Mouse (Mus musculus): Measurements from ENCODE around the gene Glce. TPM values are rescaled to one million over a fixed set of nuclear protein-coding genes. Genes with fewer than 3 reads are reported as not detected.
A peak's percentile ranks its signal among the peaks of the same experiment; 100 is the strongest.

The Glce gene
- polyA plus RNA-seq, 1 experiment from 2014 or later: 5.4 TPM

DNA sequence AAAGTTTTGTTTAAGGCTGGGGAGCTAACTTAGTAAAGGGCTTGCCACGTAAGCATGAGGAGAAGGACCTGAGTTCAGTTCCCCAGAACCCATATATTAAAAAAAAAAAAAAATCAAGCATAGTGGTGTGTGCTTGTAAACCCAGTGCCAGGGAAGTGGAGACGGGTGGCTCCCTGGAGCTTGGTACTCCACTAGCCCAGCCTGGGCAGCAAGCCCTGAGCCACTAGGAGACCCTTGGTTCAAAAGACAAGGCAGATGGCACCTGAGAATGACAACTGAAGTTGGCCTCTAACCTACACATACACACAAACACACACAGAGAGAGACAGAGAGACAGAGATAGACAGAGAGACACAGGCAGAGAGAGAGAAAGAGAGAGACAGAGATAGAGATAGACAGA is 30.1 kb upstream of the Glce start:
- Histone ChIP-seq H3K9me3 (ENCODE audit: low read length) (no peaks in the 10 kb centered on the region), H3K9ac (replicated peaks) (no peak overlapping the region), H3K4me2 (ENCODE audit: low read depth, low read length) (no peak overlapping the region), H3K36me3 (replicated peaks; ENCODE audit: insufficient read depth, low read length) (no peaks in the 10 kb centered on the region), H3K4me1 (ENCODE audit: insufficient read depth) (no peaks in the 10 kb centered on the region), H3K27me3 (ENCODE audit: insufficient read depth, low read length) (no peaks in the 10 kb centered on the region), H3K27ac (ENCODE audit: low read depth) (no peak overlapping the region), H3K4me3 (ENCODE audit: low read depth, low read length) (no peak overlapping the region)
- TF ChIP-seq EP300 (IDR thresholded peaks at IDR 0.05; ENCODE audit: low read depth) (no peak), CTCF (IDR thresholded peaks at IDR 0.05; ENCODE audit: low read depth) (no peak)
- ATAC-seq (no peak), DNase-seq (no peak)
- 71% methylated on average over 2 of the region's 2 CpGs for WGBS (ENCODE audit: insufficient replicate concordance)

DNA sequence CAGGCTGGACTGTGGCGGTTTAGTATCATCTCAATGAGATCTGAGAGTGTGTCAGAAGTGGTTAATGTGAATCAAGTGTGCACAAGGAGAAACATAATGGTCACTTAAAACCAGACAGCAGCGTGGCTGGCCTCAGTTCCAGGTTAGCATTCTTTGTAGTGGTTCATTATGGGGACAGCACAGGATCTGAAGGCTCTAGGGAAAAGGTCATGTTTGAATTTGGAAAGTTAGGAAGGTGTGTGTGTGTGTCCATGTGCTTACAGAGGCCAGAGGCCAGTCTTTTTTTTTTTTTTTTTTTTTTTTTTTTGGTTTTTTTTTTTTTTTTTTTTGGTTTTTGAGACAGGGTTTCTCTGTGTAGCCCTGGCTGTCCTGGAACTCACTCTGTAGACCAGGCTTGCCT is 22.7 kb upstream of the Glce start:
- DNase-seq (no peak), ATAC-seq (peak; percentile 82)
- Histone ChIP-seq H3K9me3 (ENCODE audit: low read length) (no peaks in the 10 kb centered on the region), H3K27me3 (ENCODE audit: insufficient read depth, low read length) (no peaks in the 10 kb centered on the region), H3K9ac (replicated peaks) (no peak overlapping the region), H3K4me3 (ENCODE audit: low read depth, low read length) (no peak overlapping the region), H3K36me3 (replicated peaks; ENCODE audit: insufficient read depth, low read length) (no peaks in the 10 kb centered on the region), H3K27ac (ENCODE audit: low read depth) (no peak overlapping the region), H3K4me1 (ENCODE audit: insufficient read depth) (no peaks in the 10 kb centered on the region; the same call in 1 of the 2 replicates), H3K4me2 (ENCODE audit: low read depth, low read length) (no peak overlapping the region)
- WGBS (ENCODE audit: insufficient replicate concordance): 61% methylated on average over 2 of the region's 2 CpGs
- no peak for TF ChIP-seq EP300 (IDR thresholded peaks at IDR 0.05; ENCODE audit: low read depth)
- no peak for TF ChIP-seq CTCF (IDR thresholded peaks at IDR 0.05; ENCODE audit: low read depth)

DNA sequence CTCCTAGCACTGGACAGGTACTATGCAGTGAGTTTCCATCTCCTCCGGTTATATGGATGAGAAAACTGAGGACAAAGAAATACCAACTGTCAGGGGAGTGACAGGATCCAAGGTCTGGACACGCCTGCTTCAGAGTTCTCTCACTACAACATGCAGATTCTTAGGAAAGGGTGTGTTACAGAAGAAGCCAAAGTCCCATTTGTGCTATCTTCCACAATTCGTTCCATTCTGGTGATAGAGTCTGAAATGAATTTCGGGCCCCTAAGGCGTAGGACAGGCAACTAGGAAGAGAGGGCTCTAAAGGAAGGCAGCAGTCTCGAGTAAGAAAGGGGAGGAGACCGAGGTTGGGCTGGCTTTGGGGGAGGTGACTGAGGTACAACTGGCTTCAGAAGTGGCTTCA is 21.0 kb upstream of the Glce start:
- TF ChIP-seq EP300 (IDR thresholded peaks at IDR 0.05; ENCODE audit: low read depth) (no peak), CTCF (IDR thresholded peaks at IDR 0.05; ENCODE audit: low read depth) (no peak)
- H3K27ac ChIP-seq (ENCODE audit: low read depth): no peak overlapping the region

DNA sequence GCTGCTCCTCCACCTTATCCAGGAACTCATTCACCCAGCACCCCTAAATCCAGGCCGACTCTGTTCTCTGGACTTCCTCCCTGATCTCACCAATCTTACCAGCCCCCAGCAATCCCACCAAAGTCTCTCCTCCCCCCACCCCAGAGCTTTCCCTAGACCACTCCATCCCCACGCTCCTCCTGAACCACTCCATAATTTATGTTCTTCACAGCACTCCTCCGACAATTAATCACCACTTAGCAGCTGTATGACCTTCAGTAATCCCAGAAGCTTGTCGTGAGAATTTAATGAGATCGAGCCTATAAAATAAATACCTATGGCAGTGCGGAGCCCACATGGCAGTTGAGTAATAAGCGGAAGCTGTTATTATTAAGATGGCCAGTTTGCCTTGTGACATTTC is 16.6 kb upstream of the Glce start:
- TF ChIP-seq EP300 (IDR thresholded peaks at IDR 0.05; ENCODE audit: low read depth) (no peak), CTCF (IDR thresholded peaks at IDR 0.05; ENCODE audit: low read depth) (no peak)
- H3K4me3 ChIP-seq (ENCODE audit: low read depth, low read length): no peak overlapping the region
- no peak overlapping the region for H3K27ac ChIP-seq (ENCODE audit: low read depth)
- no peak for ATAC-seq
- no peak for DNase-seq
- H3K9me3 ChIP-seq (ENCODE audit: low read length): no peaks in the 10 kb centered on the region
- no peak overlapping the region for H3K4me2 ChIP-seq (ENCODE audit: low read depth, low read length)
- H3K27me3 ChIP-seq (ENCODE audit: insufficient read depth, low read length): no peaks in the 10 kb centered on the region
- WGBS (ENCODE audit: insufficient replicate concordance): 77% methylated on average over 7 of the region's 7 CpGs
- no peaks in the 10 kb centered on the region for H3K36me3 ChIP-seq (replicated peaks; ENCODE audit: insufficient read depth, low read length)
- no peaks in the 10 kb centered on the region for H3K4me1 ChIP-seq (ENCODE audit: insufficient read depth)
- no peak overlapping the region for H3K9ac ChIP-seq (replicated peaks)

More for the DNA sequence above, 21.0 kb upstream of the Glce start:
- DNase-seq: no peak
- Histone ChIP-seq H3K4me1 (ENCODE audit: insufficient read depth) (no peaks in the 10 kb centered on the region; the same call in 1 of the 2 replicates), H3K9ac (replicated peaks) (no peak overlapping the region), H3K27me3 (ENCODE audit: insufficient read depth, low read length) (no peaks in the 10 kb centered on the region), H3K4me3 (ENCODE audit: low read depth, low read length) (no peak overlapping the region), H3K36me3 (replicated peaks; ENCODE audit: insufficient read depth, low read length) (no peaks in the 10 kb centered on the region), H3K4me2 (ENCODE audit: low read depth, low read length) (no peak overlapping the region), H3K9me3 (ENCODE audit: low read length) (no peaks in the 10 kb centered on the region)
- no peak for ATAC-seq
- 55% methylated on average over 7 of the region's 7 CpGs for WGBS (ENCODE audit: insufficient replicate concordance)

DNA sequence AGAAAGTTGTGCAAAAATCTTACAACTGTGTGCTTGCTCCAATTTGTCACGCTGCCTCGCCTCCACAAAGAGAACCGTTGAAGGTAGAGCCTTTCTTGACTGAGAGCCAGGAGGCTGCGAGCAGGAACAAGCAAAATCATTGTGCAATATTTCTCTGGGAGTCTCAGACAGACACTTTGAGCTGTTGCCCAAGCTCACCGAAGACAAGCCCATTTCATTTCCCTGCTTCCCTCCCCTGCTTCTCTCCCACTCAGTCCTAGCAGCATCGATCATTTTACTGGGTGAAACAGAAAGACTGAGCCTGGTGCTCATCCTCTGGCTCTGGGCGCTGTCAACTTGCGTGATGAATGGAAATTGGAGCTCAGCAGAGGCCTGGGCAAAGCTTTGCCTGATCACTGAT is 14.8 kb upstream of the Glce start:
- Histone ChIP-seq H3K4me1 (ENCODE audit: insufficient read depth) (no peaks in the 10 kb centered on the region), H3K27ac (ENCODE audit: low read depth) (no peak overlapping the region), H3K9me3 (ENCODE audit: low read length) (no peaks in the 10 kb centered on the region), H3K27me3 (ENCODE audit: insufficient read depth, low read length) (no peaks in the 10 kb centered on the region), H3K4me3 (ENCODE audit: low read depth, low read length) (no peak overlapping the region), H3K4me2 (ENCODE audit: low read depth, low read length) (no peak overlapping the region), H3K9ac (replicated peaks) (no peak overlapping the region), H3K36me3 (replicated peaks; ENCODE audit: insufficient read depth, low read length) (no peaks in the 10 kb centered on the region)
- DNase-seq (peak; percentile 26), ATAC-seq (no peak)
- TF ChIP-seq EP300 (IDR thresholded peaks at IDR 0.05; ENCODE audit: low read depth) (no peak), CTCF (IDR thresholded peaks at IDR 0.05; ENCODE audit: low read depth) (no peak)
- WGBS (ENCODE audit: insufficient replicate concordance): 37% methylated on average over 8 of the region's 8 CpGs

DNA sequence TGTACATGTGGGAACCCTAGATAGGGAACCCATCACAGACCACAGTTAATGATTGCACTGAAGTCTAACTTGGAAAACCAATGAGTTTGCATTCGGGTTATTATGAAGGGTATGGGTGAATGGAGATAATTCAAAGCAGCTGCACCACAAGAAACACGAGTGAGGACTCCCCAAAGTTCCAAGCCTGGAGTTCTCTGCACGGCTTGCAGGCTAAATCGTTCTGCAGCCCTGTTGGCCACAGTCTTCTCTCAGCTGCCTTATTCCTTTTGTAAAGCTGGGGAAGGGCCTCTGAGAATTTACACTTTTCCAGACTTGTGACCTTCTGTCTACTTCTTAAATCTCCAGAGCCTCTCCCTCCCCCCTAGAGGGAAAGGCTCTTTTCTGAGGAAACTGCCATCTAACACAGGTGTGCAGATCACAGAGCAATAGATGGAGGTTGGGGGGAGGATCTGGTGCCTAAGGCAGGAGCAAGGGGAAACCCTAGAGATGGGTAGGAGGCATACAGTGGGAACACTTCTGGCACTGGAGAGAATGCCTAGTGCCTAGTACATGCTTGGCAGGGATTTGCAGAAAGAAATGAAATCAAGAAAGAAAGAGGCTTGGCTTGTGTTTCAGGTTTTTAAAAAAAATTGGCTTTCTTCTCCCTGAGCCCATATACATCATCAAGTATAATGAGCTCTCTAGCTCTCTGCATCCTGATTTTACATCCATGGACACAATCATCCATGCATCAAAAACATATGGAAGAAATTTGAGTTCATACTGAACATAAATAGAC is 9.7 kb upstream of the Glce start:
- no peak for ATAC-seq
- TF ChIP-seq EP300 (IDR thresholded peaks at IDR 0.05; ENCODE audit: low read depth) (no peak), CTCF (IDR thresholded peaks at IDR 0.05; ENCODE audit: low read depth) (no peak)
- Histone ChIP-seq H3K4me1 (ENCODE audit: insufficient read depth) (no peaks in the 10 kb centered on the region), H3K36me3 (replicated peaks; ENCODE audit: insufficient read depth, low read length) (no peaks in the 10 kb centered on the region), H3K27me3 (ENCODE audit: insufficient read depth, low read length) (no peaks in the 10 kb centered on the region), H3K4me2 (ENCODE audit: low read depth, low read length) (no peak overlapping the region), H3K27ac (ENCODE audit: low read depth) (no peak overlapping the region), H3K9ac (replicated peaks) (no peak overlapping the region), H3K4me3 (ENCODE audit: low read depth, low read length) (no peak overlapping the region), H3K9me3 (ENCODE audit: low read length) (no peaks in the 10 kb centered on the region)
- no peak for DNase-seq
- 54% methylated on average over 4 of the region's 4 CpGs for WGBS (ENCODE audit: insufficient replicate concordance)

Measured in liver, postnatal 0 days (tissue).